Mouse (Mus musculus) hindbrain, postnatal 0 days (tissue): ENCODE measurements around the gene Trim13. TPM values are rescaled to one million over a fixed set of nuclear protein-coding genes. Genes with fewer than 3 reads are reported as not detected.
"Not testable (repeated sequence)": the region's sequence is repeated elsewhere in the genome, so short reads cannot be mapped to it uniquely, and the experiment has no call there.

Source experiments
- ATAC-seq: fragments of 200-750 bp; cut with Nextera tagmentation; 2 replicates; pipeline ENCODE4 v1.8.0; 2017; ENCODE audit warnings: mild to moderate bottlenecking, moderate TSS enrichment, moderate library complexity
- DNase-seq: peaks from one replicate; pipeline ENCODE4 v3.0.0-alpha.2; 2015; ENCODE audit warnings: low spot score
- H3K27ac ChIP-seq: fragments of 300-500 bp; sonication (generic); 2 replicates; pipeline ENCODE4 v1.5.1; 2014; ENCODE audit warnings: mild to moderate bottlenecking
- H3K27me3 ChIP-seq: fragments of 300-500 bp; sonication (generic); 2 replicates; pipeline ENCODE4 v1.6.1; 2014; ENCODE audit warnings: low read length, mixed read lengths; ENCODE audit not compliant: insufficient read depth
- H3K36me3 ChIP-seq: fragments of 300-500 bp; sonication (generic); 2 replicates; pipeline ENCODE4 v1.6.1; 2014; ENCODE audit warnings: low read length, mixed read lengths; ENCODE audit not compliant: insufficient read depth
- H3K4me1 ChIP-seq: fragments of 300-500 bp; sonication (generic); 2 replicates; pipeline ENCODE4 v1.6.1; 2014; ENCODE audit warnings: antibody characterized with exemption, low read length, mixed read lengths; ENCODE audit not compliant: insufficient read depth
- H3K4me2 ChIP-seq: fragments of 300-500 bp; sonication (generic); 2 replicates; pipeline ENCODE4 v1.6.1; 2014; ENCODE audit warnings: low read depth, mild to moderate bottlenecking, low read length, moderate library complexity, mixed read lengths
- H3K4me3 ChIP-seq: fragments of 300-500 bp; sonication (generic); 2 replicates; pipeline ENCODE4 v1.5.1; 2014; ENCODE audit warnings: low read length
- H3K9ac ChIP-seq: fragments of 300-500 bp; sonication (generic); replicated peaks from 2 replicates; pipeline ENCODE4 v1.6.1; 2014; ENCODE audit warnings: mild to moderate bottlenecking, low read length, moderate library complexity, mixed read lengths
- H3K9me3 ChIP-seq: fragments of 300-500 bp; sonication (generic); 2 replicates; pipeline ENCODE4 v1.6.1; 2016; ENCODE audit warnings: low read length, mixed read lengths
- CTCF ChIP-seq: IDR thresholded peaks from 2 replicates; pipeline ENCODE4 v1.5.1; 2016; ENCODE audit warnings: antibody characterized with exemption, control low read depth, low read depth
- WGBS: fragments of 180-500 bp; shearing (Covaris S2); extraction: QIAGEN DNeasy Blood & Tissue Kit; methylation state at CpG from one replicate; pipeline ENCODE4 v1.1.7; 2014; 5-methylcytosine and 5-hydroxymethylcytosine counted together
- polyA plus RNA-seq: library from polyadenylated mRNA; unstranded; fragments of >200 nt; fragmentation: Nextera tagmentation; extraction: Ambion mirVana; gene quantifications from 2 replicates; pipeline ENCODE4 v1.2.1, GENCODE M21; 2015
- total RNA-seq: library from RNA; depleted of rRNA; stranded (reverse); fragments of >200 nt; gene quantifications from 2 replicates; pipeline ENCODE4 v1.2.3, GENCODE M21; 2014

Trim13 gene
- total and polyA plus RNA-seq, 2 experiments from 2014 or later = 8.5 to 28.1 TPM

GRCm38 (mm10) chr14:61596719-61597426 is 1.2 kb upstream of the Trim13 start:
- Histone ChIP-seq H3K27ac (no peak overlapping the region), H3K4me1 (peaks cover 1% of the 10 kb centered on the region; the same call in 1 of the 2 replicates), H3K27me3 (no peaks in the 10 kb centered on the region), H3K36me3 (no peaks in the 10 kb centered on the region), H3K9me3 (no peaks in the 10 kb centered on the region), H3K4me2 (no peak overlapping the region), H3K4me3 (no peak overlapping the region), H3K9ac (no peak overlapping the region)
- no peak for ATAC-seq
- WGBS = 93% methylated on average over 9 of the region's 9 CpGs
- TF ChIP-seq CTCF = no peak
- DNase-seq = no peak

- Histone ChIP-seq H3K4me2 (peak overlapping the region; percentile 69), H3K36me3 (no peaks in the 10 kb centered on the region), H3K9me3 (no peaks in the 10 kb centered on the region), H3K27me3 (no peaks in the 10 kb centered on the region), H3K27ac (peak overlapping the region; percentile 83), H3K4me1 (peaks cover 3% of the 10 kb centered on the region; the same call in 1 of the 2 replicates), H3K9ac (peak overlapping the region; percentile 83), H3K4me3 (peak overlapping the region; percentile 80)
- ATAC-seq (peak; percentile 98), DNase-seq (peak; percentile 88)
- no peak for TF ChIP-seq CTCF
- WGBS = 5% methylated on average over 44 of the region's 44 CpGs
Measured at GRCm38 (mm10) chr14:61599057-61599806, 1.2 kb downstream of the Trim13 start.

GRCm38 (mm10) chr14:61601348-61601747 is 3.3 kb downstream of the Trim13 start:
- no peak overlapping the region for H3K4me3 ChIP-seq
- TF ChIP-seq CTCF = no peak
- no peak for DNase-seq
- WGBS = 91% methylated on average over 9 of the region's 9 CpGs
- peak overlapping the region; percentile 69; the same call in 1 of the 2 replicates for H3K4me2 ChIP-seq
- no peak overlapping the region for H3K9ac ChIP-seq
- H3K27ac ChIP-seq = no peak overlapping the region
- no peaks in the 10 kb centered on the region for H3K27me3 ChIP-seq
- no peak for ATAC-seq
- H3K4me1 ChIP-seq = peaks cover 3% of the 10 kb centered on the region; the same call in 1 of the 2 replicates
- no peaks in the 10 kb centered on the region; the same call in 1 of the 2 replicates for H3K36me3 ChIP-seq
- H3K9me3 ChIP-seq = no peaks in the 10 kb centered on the region

GRCm38 (mm10) chr14:61603069-61603755 is 5.2 kb downstream of the Trim13 start:
- Histone ChIP-seq H3K4me1 (peaks cover 3% of the 10 kb centered on the region; the same call in 1 of the 2 replicates), H3K36me3 (no peaks in the 10 kb centered on the region; the same call in 1 of the 2 replicates), H3K27me3 (no peaks in the 10 kb centered on the region), H3K9ac (no peak overlapping the region), H3K4me2 (no peak overlapping the region), H3K27ac (no peak overlapping the region), H3K4me3 (no peak overlapping the region), H3K9me3 (no peaks in the 10 kb centered on the region)
- no peak for TF ChIP-seq CTCF
- 66% methylated on average over 8 of the region's 8 CpGs for WGBS
- no peak for ATAC-seq
- no peak for DNase-seq

GRCm38 (mm10) chr14:61604081-61604480 is 6.0 kb downstream of the Trim13 start:
- no peak overlapping the region for H3K9ac ChIP-seq
- DNase-seq (no peak), ATAC-seq (no peak)
- no peaks in the 10 kb centered on the region for H3K9me3 ChIP-seq
- no peak overlapping the region for H3K27ac ChIP-seq
- no peak for TF ChIP-seq CTCF
- no peak overlapping the region for H3K4me3 ChIP-seq
- H3K4me1 ChIP-seq = peaks cover 3% of the 10 kb centered on the region; the same call in 1 of the 2 replicates
- no peaks in the 10 kb centered on the region for H3K27me3 ChIP-seq
- no peaks in the 10 kb centered on the region; the same call in 1 of the 2 replicates for H3K36me3 ChIP-seq
- no peak overlapping the region for H3K4me2 ChIP-seq
- WGBS = 81% methylated on average over 3 of the region's 3 CpGs

- not testable (repeated sequence) for H3K9me3 ChIP-seq, H3K4me2 ChIP-seq, ATAC-seq, H3K27ac ChIP-seq, H3K9ac ChIP-seq, H3K36me3 ChIP-seq, H3K27me3 ChIP-seq, DNase-seq, H3K4me3 ChIP-seq, H3K4me1 ChIP-seq
- WGBS = 86% methylated on average over 2 of the region's 2 CpGs
Measured at GRCm38 (mm10) chr14:61606088-61606487, 8.0 kb downstream of the Trim13 start.
